Mouse (Mus musculus) gastrocnemius, adult 2 months (tissue): Measurements from ENCODE around the gene Dab2ip. TPM values are rescaled to one million over a fixed set of nuclear protein-coding genes. Genes with fewer than 3 reads are reported as not detected.

Source experiments
- DNase-seq: peaks from one replicate; pipeline ENCODE4 v3.0.0; 2022
- H3K27ac ChIP-seq: fragments of 200-600 bp; 2 replicates; pipeline ENCODE4 v1.8.1; 2022; ENCODE audit warnings: mild to moderate bottlenecking
- H3K4me3 ChIP-seq: fragments of 200-600 bp; 2 replicates; pipeline ENCODE4 v1.8.1; 2022; ENCODE audit warnings: mild to moderate bottlenecking, moderate library complexity
- CTCF ChIP-seq: fragments of 200-600 bp; IDR thresholded peaks from 2 replicates; pipeline ENCODE4 v1.8.1; 2022; ENCODE audit warnings: antibody characterized with exemption, mild to moderate bottlenecking, moderate library complexity
- intact Hi-C: fragments of 180-260 bp; cut with DNase I; formaldehyde crosslinking; loops from one replicate; pipeline ENCODE4 v1.15.1; 2025
- total RNA-seq, 2 experiments: library from RNA; stranded (reverse); gene quantifications; 2 replicates each; pipeline ENCODE4 v1.2.3; 2021

Dab2ip gene
- total RNA-seq, 2 experiments from 2014 or later = 38.2 to 52.0 TPM

DNA sequence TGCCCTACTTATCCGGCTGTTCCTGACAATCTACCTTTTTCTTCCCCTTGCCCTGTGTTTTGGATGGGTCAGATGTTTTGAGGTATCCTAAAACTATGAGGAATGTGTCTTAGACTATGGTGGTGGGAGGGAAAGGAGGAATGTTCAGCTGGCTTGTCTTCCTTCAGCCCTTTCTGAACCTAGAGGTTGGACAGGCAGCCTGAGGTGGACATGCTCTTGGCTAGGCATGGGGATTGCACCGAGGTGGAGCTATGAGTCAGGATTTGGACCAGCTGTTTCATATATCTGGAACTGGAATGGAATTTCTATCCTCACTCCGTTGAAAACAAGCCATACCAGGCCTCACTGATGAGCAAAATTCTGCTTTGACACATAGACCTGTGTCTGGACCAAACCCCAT, 115.9 kb downstream of the Dab2ip start:
- Histone ChIP-seq H3K27ac (peak overlapping the region; percentile 65), H3K4me3 (no peak overlapping the region)
- intact Hi-C loops = no loop called here
- DNase-seq = peak; percentile 54
- TF ChIP-seq CTCF = no peak

DNA sequence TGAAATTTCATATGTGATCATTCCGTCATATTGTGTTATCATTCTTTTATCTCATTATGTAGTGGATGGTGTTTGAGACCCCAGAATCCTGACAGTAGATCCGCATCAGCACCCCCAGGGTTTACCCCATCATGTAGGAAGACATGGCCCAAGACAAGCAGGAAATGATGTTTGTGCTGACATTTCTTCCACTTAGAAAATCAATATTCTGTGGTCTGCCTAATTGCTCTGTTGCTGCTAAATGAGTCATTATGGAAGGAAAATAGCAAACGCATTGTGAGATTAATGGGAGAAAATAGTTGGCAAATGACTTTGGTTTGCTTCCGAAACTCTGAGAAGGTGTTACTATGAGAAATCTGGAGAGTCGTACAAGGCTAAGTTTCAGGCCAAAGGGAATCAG, 116.4 kb downstream of the Dab2ip start:
- no peak for TF ChIP-seq CTCF
- Histone ChIP-seq H3K27ac (peak overlapping the region; percentile 65), H3K4me3 (no peak overlapping the region)
- intact Hi-C loops = no loop called here
- DNase-seq = no peak

DNA sequence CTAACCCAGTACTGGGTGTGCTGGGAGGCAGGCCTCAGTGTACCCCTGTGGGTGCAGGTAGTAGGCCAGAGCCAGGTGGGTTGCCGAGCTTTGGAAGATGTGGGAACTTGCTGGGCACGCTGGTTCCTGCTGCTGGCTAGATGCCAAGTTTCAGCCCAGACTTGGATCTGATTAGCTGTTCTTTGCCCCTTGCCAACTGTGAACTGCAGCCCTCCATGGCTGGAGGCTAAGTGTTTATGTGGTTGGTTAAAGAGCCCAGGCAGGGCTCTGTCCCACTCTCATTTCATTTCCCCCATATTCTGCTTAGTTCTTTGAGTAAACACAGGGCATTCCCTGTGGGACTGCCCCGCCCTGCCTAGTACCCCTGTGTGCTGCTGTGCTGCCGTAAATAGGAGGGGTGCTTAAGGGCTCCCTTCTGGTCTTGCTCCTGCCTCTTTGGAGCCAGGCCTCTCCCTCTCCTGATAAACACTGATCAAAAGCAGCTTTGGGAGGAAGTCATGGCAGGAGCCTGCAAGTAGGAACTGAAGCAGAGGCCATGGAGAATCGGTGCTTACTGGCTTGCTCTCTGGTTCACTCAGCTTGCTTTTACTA, 118.1 kb downstream of the Dab2ip start:
- H3K4me3 ChIP-seq = peak overlapping the region; percentile 11; the same call in 1 of the 2 replicates
- TF ChIP-seq CTCF = no peak
- intact Hi-C loops = loop anchor here (2.0 kb wide), 1 partner anchor 15 kb away; no protein-coding TSS in a partner anchor
- H3K27ac ChIP-seq = peak overlapping the region; percentile 77
- peak; percentile 45 for DNase-seq

DNA sequence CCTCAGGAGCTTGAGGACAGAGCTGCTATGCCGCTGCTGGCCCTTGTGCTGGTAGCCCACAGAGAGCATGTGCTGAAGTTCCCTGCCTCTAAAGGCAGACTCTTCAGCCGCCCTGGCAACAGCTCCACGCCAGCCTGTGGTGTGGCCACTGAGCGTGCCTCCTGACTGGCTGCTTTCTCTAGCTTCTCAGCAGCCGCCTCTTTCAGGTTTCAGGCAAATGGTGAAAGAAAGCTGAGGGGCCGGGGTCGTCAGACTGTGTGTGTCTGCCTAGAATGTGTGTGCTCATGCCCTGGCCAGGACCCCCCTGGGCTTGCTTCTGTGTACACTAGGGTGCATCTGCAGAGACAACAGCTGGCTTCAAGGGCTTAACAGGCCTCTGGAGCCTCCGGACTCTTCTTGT, 119.8 kb downstream of the Dab2ip start:
- DNase-seq = peak; percentile 74
- no peak for TF ChIP-seq CTCF
- peak overlapping the region; percentile 23 for H3K4me3 ChIP-seq
- H3K27ac ChIP-seq = peak overlapping the region; percentile 77
- intact Hi-C loops = loop anchor here (2.0 kb wide), 1 partner anchor 13 kb away; no protein-coding TSS in a partner anchor

DNA sequence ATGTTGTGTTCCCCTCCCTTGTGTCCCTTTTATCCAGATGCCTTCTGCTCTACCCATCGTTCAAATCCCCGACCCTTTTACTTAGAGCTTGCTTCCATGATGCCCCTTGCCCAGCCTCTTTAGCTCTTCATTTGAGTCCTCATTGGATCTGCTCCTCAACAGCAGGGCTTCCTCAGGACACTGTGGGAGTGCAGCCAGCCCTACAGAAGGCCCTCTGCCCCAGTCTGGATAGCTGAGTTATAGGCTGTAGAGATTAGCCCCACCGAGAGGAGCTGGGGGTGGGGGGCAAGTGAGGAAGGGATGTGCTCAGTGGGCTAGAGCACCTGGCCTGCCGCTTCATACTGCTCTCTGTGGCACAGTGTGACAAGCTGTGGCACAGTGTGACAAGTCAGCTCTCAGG, 120.4 kb downstream of the Dab2ip start:
- intact Hi-C loops = no loop called here
- TF ChIP-seq CTCF = no peak

DNA sequence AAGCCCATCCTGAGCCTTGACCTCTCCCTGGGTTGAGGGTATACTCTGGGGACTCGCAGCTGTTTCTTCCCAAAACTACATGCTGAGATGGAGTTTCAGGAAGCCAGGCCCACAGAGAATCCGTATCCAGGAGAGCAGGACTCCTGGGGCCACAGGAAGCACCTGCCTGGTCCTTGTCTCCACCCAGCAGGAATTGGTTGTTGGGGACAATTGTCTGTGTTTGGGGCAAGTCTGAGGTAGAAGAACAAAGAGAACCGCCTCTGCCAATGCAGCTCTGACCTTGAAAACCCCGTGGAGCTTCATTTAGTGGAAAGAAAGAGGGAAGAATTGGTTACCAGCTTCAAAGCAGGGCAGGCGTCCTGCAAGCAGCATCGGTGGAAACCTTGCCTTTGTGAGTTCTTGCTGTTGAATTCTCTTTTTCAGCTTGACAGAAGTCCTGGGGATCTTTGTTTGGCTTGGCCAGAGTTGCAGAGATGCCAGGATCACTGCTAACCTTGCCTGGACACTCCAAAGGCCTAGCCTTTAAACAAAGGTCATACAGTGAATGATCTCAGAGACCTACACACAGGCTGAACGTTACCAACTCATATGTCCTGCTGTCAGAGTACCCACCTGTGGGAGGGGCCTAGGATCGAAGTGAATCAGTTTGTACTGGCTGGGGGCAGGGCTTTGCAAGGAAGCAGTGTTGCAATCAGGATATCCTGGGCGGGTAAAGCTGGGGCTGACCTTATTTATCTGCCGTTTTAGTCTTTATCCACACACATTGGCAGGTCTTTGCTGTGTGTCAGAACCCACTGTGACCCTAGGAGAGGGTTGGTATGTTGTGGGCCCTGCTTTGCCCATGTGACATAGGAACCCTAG, 122.0 kb downstream of the Dab2ip start:
- Histone ChIP-seq H3K4me3 (peak overlapping the region; percentile 36; the same call in 1 of the 2 replicates), H3K27ac (peak overlapping the region; percentile 77)
- DNase-seq = peak; percentile 54
- intact Hi-C loops = no loop called here
- no peak for TF ChIP-seq CTCF

More for the DNA sequence above, 120.4 kb downstream of the Dab2ip start:
- peak overlapping the region; percentile 77 for H3K27ac ChIP-seq
- no peak overlapping the region for H3K4me3 ChIP-seq
- DNase-seq = no peak

DNA sequence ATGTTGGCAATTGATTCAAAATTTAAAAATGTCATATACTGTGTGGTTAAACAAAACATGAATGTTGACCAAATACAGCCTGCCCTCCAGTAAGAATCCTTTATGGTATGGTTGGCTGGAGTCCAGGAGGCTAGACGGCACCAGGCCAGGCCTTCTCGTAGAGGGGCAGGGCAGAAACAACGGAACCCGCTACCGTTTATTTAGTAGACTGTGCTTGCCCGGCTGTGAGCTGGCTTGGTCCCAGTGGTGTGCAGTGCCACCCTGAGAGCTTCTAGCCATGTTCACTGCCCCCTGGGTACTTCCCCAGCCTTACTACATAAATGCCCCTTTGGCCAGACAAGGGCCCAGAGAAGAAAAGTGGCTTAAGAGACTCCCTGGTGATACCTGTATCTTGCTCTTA, 122.8 kb downstream of the Dab2ip start:
- intact Hi-C loops = no loop called here
- Histone ChIP-seq H3K27ac (peak overlapping the region; percentile 77), H3K4me3 (peak overlapping the region; percentile 36)
- DNase-seq = no peak
- TF ChIP-seq CTCF = no peak

DNA sequence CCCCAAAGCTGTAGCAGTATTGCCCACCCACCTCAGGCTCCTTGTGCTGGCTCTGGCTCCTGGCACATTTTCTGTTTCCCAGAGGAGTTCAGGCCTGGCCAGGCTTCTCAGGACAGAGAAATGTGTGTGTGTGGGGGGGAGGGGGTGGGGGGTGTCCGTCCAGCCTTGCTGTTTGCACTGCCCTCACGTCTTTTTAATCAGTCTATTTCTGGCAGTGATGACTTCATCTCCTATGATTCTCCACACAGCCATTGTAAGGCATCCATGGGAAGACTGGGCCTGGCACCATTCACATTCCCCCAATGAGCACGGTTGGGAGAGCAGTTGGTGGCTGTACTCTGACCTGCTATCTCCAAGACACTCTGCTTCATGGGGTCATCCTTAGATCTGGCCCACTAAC, 125.9 kb downstream of the Dab2ip start:
- Histone ChIP-seq H3K27ac (peak overlapping the region; percentile 32; the same call in 1 of the 2 replicates), H3K4me3 (no peak overlapping the region)
- no peak for DNase-seq
- no peak for TF ChIP-seq CTCF
- intact Hi-C loops = no loop called here

DNA sequence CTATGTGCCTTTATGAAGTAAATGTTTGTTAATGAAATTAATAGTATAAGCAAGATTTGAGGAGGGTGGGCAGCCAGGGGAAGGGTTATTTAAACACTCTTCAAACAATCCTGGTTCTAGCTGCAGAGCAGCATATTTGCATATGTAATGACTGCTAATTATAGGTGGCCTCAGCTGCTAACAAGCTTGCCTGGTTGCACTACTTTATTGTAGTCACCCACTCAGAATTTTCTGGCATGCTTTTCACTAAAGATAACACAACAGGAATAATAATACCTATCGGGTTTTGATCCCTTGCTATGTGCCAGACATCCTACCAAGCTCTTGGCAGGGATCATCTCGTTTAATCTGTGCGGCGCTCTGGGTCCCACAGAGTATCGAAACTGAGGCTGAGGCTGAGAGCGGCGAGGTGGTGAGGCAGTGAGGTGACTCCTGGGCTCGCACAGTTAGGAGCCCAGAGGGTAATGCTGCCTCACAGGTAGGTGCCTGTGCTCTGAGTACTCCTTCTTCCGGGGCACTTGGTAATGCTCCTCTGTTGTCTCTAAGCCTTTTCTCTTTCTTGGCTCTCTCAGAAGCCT, 126.8 kb downstream of the Dab2ip start:
- intact Hi-C loops = no loop called here
- no peak for DNase-seq
- no peak for TF ChIP-seq CTCF
- Histone ChIP-seq H3K27ac (no peak overlapping the region), H3K4me3 (no peak overlapping the region)

DNA sequence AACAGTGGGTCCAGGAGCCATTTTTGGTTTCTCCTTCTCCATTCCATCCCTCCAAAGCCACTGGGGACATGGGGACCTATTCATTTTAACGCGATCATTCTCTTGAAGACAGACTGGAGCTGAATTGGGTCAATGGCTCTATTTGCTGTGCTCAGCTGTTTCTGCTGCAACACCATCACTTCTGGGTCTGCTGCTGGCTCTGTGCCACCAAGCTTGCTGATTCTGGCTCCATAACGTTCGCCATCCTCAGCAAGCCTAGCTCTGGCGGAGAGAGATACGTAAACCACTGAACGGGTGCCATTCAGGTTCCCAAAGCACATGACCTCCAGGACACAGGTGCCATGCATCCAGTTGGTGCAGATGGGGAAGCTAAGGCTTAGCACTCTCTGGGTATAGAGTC, 128.0 kb downstream of the Dab2ip start:
- intact Hi-C loops = no loop called here

DNA sequence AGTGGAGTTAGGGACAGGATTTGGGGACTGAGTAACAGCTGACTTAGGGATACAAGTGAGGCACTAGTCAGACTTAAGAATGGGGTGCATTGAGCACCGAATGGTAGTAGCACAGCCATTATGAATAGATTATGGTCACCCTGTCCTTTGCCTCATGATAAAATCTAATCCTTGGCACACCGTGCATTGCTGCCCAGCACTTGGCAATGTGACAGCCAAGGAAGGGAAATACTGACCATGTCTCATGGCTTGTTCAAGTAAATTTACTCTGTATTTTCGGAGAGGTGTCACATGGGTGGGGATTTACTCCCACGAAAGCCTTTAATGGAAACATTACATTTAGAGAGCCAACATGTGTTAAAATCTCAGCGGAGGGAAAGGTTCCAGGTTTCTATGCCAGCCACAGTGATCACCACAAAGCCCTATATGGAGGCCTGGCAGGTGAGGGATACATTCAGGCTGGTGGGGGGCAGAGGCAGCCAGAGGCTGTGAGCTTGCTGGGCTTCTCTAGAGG, 129.5 kb downstream of the Dab2ip start:
- DNase-seq = no peak
- no peak for TF ChIP-seq CTCF
- intact Hi-C loops = no loop called here
- H3K4me3 ChIP-seq = no peak overlapping the region
- peak overlapping the region; percentile 16; the same call in 1 of the 2 replicates for H3K27ac ChIP-seq

More for the DNA sequence above, 128.0 kb downstream of the Dab2ip start:
- Histone ChIP-seq H3K27ac (no peak overlapping the region), H3K4me3 (no peak overlapping the region)
- DNase-seq = no peak
- TF ChIP-seq CTCF = no peak

DNA sequence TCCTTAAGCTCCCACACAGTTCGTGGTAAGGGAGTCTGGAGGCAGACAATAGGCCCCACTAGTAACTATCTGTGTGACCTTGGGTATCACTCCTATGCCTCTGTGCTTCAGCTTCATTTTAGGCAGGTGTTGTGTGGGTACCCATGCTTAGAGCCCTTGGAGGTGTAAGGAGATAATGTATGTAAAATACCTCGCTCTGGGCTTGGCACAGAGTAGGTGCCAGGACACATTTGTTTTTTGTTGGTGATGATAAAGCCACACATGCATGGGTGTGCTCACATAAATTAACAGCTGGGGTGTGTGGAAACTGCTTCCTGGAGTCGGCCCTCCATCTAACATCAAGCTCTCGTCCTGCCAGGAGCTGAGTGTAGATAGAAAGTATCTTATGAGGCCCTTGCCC, 130.1 kb downstream of the Dab2ip start:
- DNase-seq = no peak
- H3K27ac ChIP-seq = peak overlapping the region; percentile 16; the same call in 1 of the 2 replicates
- no peak for TF ChIP-seq CTCF
- no peak overlapping the region for H3K4me3 ChIP-seq
- intact Hi-C loops = no loop called here

DNA sequence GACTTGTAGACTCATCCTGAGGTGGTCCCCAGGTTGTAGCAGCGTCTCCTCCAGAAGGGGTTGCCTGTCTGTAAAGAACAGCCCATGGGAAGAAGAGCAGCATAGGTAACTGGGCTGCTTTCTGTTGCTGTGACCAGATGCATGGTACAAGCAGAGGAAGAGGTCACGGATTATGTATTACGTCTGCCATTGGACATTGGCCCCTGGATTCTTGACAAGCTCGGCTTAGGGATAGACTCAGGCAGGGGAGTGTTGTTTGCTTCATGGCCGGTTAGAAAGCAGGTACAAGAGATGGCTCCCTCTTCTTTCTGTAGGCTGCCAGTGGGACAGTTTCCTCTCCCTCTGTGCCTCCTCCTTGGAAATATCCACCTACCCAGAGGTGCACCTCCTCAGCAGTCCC, 130.5 kb downstream of the Dab2ip start:
- intact Hi-C loops = no loop called here
- no peak overlapping the region for H3K4me3 ChIP-seq
- no peak for TF ChIP-seq CTCF
- peak overlapping the region; percentile 1; the same call in 1 of the 2 replicates for H3K27ac ChIP-seq
- DNase-seq = no peak
